Mouse (Mus musculus) liver, adult 2 months (tissue): ENCODE results near the gene Zcchc10.

Experiments
- CTCF ChIP-seq: fragments of 200-500 bp; IDR thresholded peaks from 2 replicates; pipeline ENCODE4 v1.5.1; 2011; ENCODE audit warnings: low read depth, low read length, control low read depth
- POLR2A ChIP-seq: fragments of 200-500 bp; IDR thresholded peaks from 2 replicates; pipeline ENCODE4 v1.6.1; 2011; ENCODE audit warnings: low read length, control low read depth; ENCODE audit not compliant: insufficient read depth; ENCODE audit errors: extremely low read depth

- TF ChIP-seq CTCF (no peak), POLR2A (no peak)
Observed at GRCm38 (mm10) chr11:53299551-53300329, 24.7 kb upstream of the Zcchc10 start.
